Mouse (Mus musculus) CH12.LX (cell line): ENCODE measurements at regions not wholly inside any gene's neighbourhood (a gene's known extent, or its start where the extent isn't known, plus 50 kb on each side); places are given as distances from the start of the nearest gene placed in this dataset.

ENCODE experiments used
- DNase-seq: peaks from one replicate; pipeline ENCODE4 v3.0.0-alpha.2; 2013; ENCODE audit errors: extremely low read depth
- H3K27ac ChIP-seq: 2 replicates; pipeline ENCODE4 v1.5.1; 2012; ENCODE audit warnings: low read depth, mild to moderate bottlenecking, control low read depth, moderate library complexity; ENCODE audit not compliant: insufficient read depth
- H3K27me3 ChIP-seq: replicated peaks from 2 replicates; pipeline ENCODE3; 2012; ENCODE audit warnings: inconsistent platforms
- H3K36me3 ChIP-seq, 2 experiments: replicated peaks in 1 of 2; 2 replicates each; pipeline versions ENCODE3 to v1.6.1; 2012; ENCODE audit warnings: inconsistent platforms in 1 of 2, low read length in 1 of 2, mild to moderate bottlenecking in 1 of 2, mixed read lengths in 1 of 2, moderate library complexity in 1 of 2; ENCODE audit not compliant: control insufficient read depth in 1 of 2, insufficient read depth in 1 of 2
- H3K4me1 ChIP-seq, 2 experiments: 2 replicates each; pipeline ENCODE4 v1.6.1; 2012; ENCODE audit warnings: inconsistent platforms in 1 of 2, moderate library complexity in 1 of 2; ENCODE audit not compliant: insufficient read depth in 2 of 2, control insufficient read depth in 1 of 2
- H3K4me2 ChIP-seq: 2 replicates; pipeline ENCODE4 v1.6.1; 2012; ENCODE audit warnings: low read depth, mild to moderate bottlenecking, control low read depth; ENCODE audit not compliant: poor library complexity, insufficient read depth, severe bottlenecking
- H3K4me3 ChIP-seq, 3 experiments: fragments of 150-350 bp in 1 of 3; sonication (generic) in 1 of 3; replicated peaks in 1 of 3; 2 replicates each; pipeline versions ENCODE3 to v1.5.1; 2011 to 2012; ENCODE audit warnings: low read depth in 2 of 3, low read length in 2 of 3, mild to moderate bottlenecking in 2 of 3, moderate library complexity in 2 of 3, control low read depth in 1 of 3, improper control_type of control experiment in 1 of 3, inconsistent platforms in 1 of 3, mixed read lengths in 1 of 3; ENCODE audit not compliant: poor library complexity in 1 of 3
- H3K79me2 ChIP-seq: replicated peaks from 2 replicates; pipeline ENCODE4 v1.6.1; 2012; ENCODE audit warnings: mild to moderate bottlenecking, moderate library complexity; ENCODE audit not compliant: control insufficient read depth, poor library complexity, insufficient read depth, severe bottlenecking; ENCODE audit errors: extremely low read depth
- H3K9ac ChIP-seq: 2 replicates; pipeline ENCODE4 v1.6.1; 2012; ENCODE audit warnings: low read depth, mild to moderate bottlenecking, control low read depth, moderate library complexity; ENCODE audit not compliant: insufficient read depth
- H3K9me3 ChIP-seq: replicated peaks from 2 replicates; pipeline ENCODE3; 2012; ENCODE audit warnings: low read length, inconsistent platforms, mixed read lengths
- BHLHE40 ChIP-seq: IDR thresholded peaks from 2 replicates; pipeline ENCODE4 v1.6.1; 2011; ENCODE audit warnings: mild to moderate bottlenecking, low read depth, low read length, improper control_type of control experiment
- CHD1 ChIP-seq: IDR thresholded peaks from 2 replicates; pipeline ENCODE4 v1.6.1; 2012; ENCODE audit warnings: low read depth, low read length, improper control_type of control experiment, inconsistent platforms
- CHD2 ChIP-seq: IDR thresholded peaks from 2 replicates; pipeline ENCODE4 v1.6.1; 2011; ENCODE audit warnings: low read length, improper control_type of control experiment
- ELF1 ChIP-seq: IDR thresholded peaks from 2 replicates; pipeline ENCODE4 v1.6.1; 2014; ENCODE audit warnings: low read depth, mild to moderate bottlenecking, inconsistent platforms, low read length, improper control_type of control experiment
- JUND ChIP-seq: conservative IDR thresholded peaks from 2 replicates; pipeline ENCODE4 v1.6.1; 2011; ENCODE audit warnings: low read depth, low read length, improper control_type of control experiment
- POLR2A ChIP-seq: IDR thresholded peaks from 2 replicates; pipeline ENCODE4 v1.6.1; 2011; ENCODE audit warnings: low read depth, mild to moderate bottlenecking, improper control_type of control experiment, low read length
- POLR2AphosphoS2 ChIP-seq: IDR thresholded peaks from 2 replicates; pipeline ENCODE4 v1.6.1; 2011; ENCODE audit warnings: low read depth, low read length, improper control_type of control experiment
- UBTF ChIP-seq: IDR thresholded peaks from 2 replicates; pipeline ENCODE4 v1.6.1; 2012; ENCODE audit warnings: low read depth, mild to moderate bottlenecking, inconsistent platforms, low read length, improper control_type of control experiment, moderate library complexity
- USF2 ChIP-seq: conservative IDR thresholded peaks from 2 replicates; pipeline ENCODE4 v1.6.1; 2011; ENCODE audit warnings: low read depth, low read length, improper control_type of control experiment
- ZC3H11A ChIP-seq: IDR thresholded peaks from 2 replicates; pipeline ENCODE4 v1.6.1; 2012; ENCODE audit warnings: low read depth, mild to moderate bottlenecking, inconsistent platforms, low read length, improper control_type of control experiment
- dilution Hi-C: fragments of 300-500 bp; cut with MboI; formaldehyde crosslinking; loops from 2 replicates; pipeline ENCODE4 v1.14.3; 2020; ENCODE audit warnings: low sequenced_read_pairs; ENCODE audit not compliant: extremely low pct_unique_long_range_greater_than_20kb, extremely low pct_ligation_motif_present
- in situ Hi-C: fragments of 300-500 bp; cut with MboI; formaldehyde crosslinking; loops from 3 replicates; pipeline ENCODE4 v1.14.3; 2019; ENCODE audit warnings: low sequenced_read_pairs, low pct_ligation_motif_present, low pct_unique_long_range_greater_than_20kb, mixed read lengths

- no peak for TF ChIP-seq CHD2
- TF ChIP-seq BHLHE40: no peak
- TF ChIP-seq JUND: no peak
- TF ChIP-seq POLR2A: no peak
- TF ChIP-seq POLR2AphosphoS2: no peak
- no peak for TF ChIP-seq ZC3H11A
- TF ChIP-seq CHD1: no peak
- TF ChIP-seq, all 38 proteins: peak for 0
- dilution Hi-C loops: no loop called here
Observed at GRCm38 (mm10) chr12:107171676-107172075, 316.8 kb upstream of the 3110018I06Rik start.

GRCm38 (mm10) chr12:107178676-107179075, 309.8 kb upstream of the 3110018I06Rik start:
- in situ Hi-C loops: no loop called here

More at GRCm38 (mm10) chr12:107171676-107172075, 316.8 kb upstream of the 3110018I06Rik start:
- no peaks in the 10 kb centered on the region for H3K27me3 ChIP-seq
- DNase-seq: no peak
- no peaks in the 10 kb centered on the region for H3K36me3 ChIP-seq
- H3K4me3 ChIP-seq: no peak overlapping the region
- H3K4me1 ChIP-seq: no peaks in the 10 kb centered on the region
- no peak overlapping the region for H3K4me2 ChIP-seq
- no peaks in the 10 kb centered on the region for H3K79me2 ChIP-seq
- no peak overlapping the region for H3K9ac ChIP-seq
- in situ Hi-C loops: no loop called here
- no peak overlapping the region for H3K27ac ChIP-seq
- peaks cover 76% of the 10 kb centered on the region for H3K9me3 ChIP-seq

DNA sequence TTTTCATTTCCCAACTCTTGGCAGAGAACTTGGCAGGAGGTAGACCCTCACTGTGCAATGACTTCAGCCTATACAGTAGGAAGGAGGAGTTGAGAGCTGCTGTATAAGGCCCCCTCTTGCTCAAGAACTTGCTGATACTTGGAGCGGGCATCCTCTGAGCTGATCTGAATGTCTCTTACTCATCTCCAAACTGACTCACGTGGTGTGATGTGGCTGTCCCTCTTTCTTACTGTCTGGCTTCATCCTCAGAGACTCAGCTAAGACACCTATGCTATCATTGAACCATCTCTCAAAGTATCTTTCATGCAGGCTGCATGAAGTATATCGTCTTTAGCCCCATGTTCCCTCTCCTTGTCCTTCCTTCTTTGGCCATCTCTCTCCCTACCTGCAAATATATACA, 307.9 kb upstream of the 3110018I06Rik start:
- H3K4me1 ChIP-seq: no peaks in the 10 kb centered on the region
- no peak for DNase-seq
- H3K4me2 ChIP-seq: no peak overlapping the region
- no peak overlapping the region for H3K4me3 ChIP-seq
- H3K79me2 ChIP-seq: no peaks in the 10 kb centered on the region
- dilution Hi-C loops (no loop called here), in situ Hi-C loops (no loop called here)
- no peaks in the 10 kb centered on the region for H3K27me3 ChIP-seq
- H3K9ac ChIP-seq: no peak overlapping the region
- no peak overlapping the region for H3K27ac ChIP-seq
- no peak for TF ChIP-seq ELF1
- TF ChIP-seq CHD1: no peak
- peaks cover 71% of the 10 kb centered on the region for H3K9me3 ChIP-seq
- H3K36me3 ChIP-seq: no peaks in the 10 kb centered on the region

More at GRCm38 (mm10) chr12:107178676-107179075, 309.8 kb upstream of the 3110018I06Rik start:
- Histone ChIP-seq H3K79me2 (no peaks in the 10 kb centered on the region), H3K27ac (no peak overlapping the region), H3K27me3 (no peaks in the 10 kb centered on the region), H3K36me3 (no peaks in the 10 kb centered on the region), H3K9ac (no peak overlapping the region), H3K4me2 (no peak overlapping the region), H3K4me1 (no peaks in the 10 kb centered on the region), H3K4me3 (no peak overlapping the region), H3K9me3 (peaks cover 69% of the 10 kb centered on the region)
- DNase-seq: no peak
- dilution Hi-C loops: no loop called here
- no peak for TF ChIP-seq ELF1
- TF ChIP-seq USF2: no peak
- no peak for TF ChIP-seq UBTF
